Mouse (Mus musculus) kidney, adult 2 months (tissue): Measurements from ENCODE around the gene Skor1.

Experiments
- CTCF ChIP-seq: fragments of 200-500 bp; conservative IDR thresholded peaks from 2 replicates; pipeline ENCODE4 v1.5.1; 2011; ENCODE audit warnings: low read depth, mild to moderate bottlenecking, control low read depth, low read length, moderate library complexity, mixed read lengths; ENCODE audit not compliant: insufficient read depth, insufficient read length
- POLR2A ChIP-seq: fragments of 200-500 bp; IDR thresholded peaks from one replicate; pipeline ENCODE4 v1.6.1; 2011; ENCODE audit warnings: low read depth, low read length, control low read depth

GRCm38 (mm10) chr9:63196114-63196682 is 47.4 kb upstream of the Skor1 start:
- TF ChIP-seq POLR2A: no peak
- TF ChIP-seq CTCF: no peak
